Mouse (Mus musculus) C2C12 (cell line): ENCODE measurements at regions not wholly inside any gene's neighbourhood (a gene's known extent, or its start where the extent isn't known, plus 50 kb on each side); places are given as distances from the start of the nearest gene placed in this dataset.
"Not testable (repeated sequence)": the region's sequence is repeated elsewhere in the genome, so short reads cannot be mapped to it uniquely, and the experiment has no call there.

Source experiments
- H3K27me3 ChIP-seq: one replicate; pipeline ENCODE4 v1.6.1; 2011; ENCODE audit not compliant: control insufficient read depth, insufficient read depth, insufficient read length
- H3K36me3 ChIP-seq: one replicate; pipeline ENCODE4 v1.6.1; 2011; ENCODE audit not compliant: control insufficient read depth, insufficient read depth
- H3K4me3 ChIP-seq: one replicate; pipeline ENCODE4 v1.5.1; 2011; ENCODE audit warnings: mild to moderate bottlenecking, control low read depth; ENCODE audit not compliant: poor library complexity, insufficient read depth, severe bottlenecking
- H3K79me2 ChIP-seq: one replicate; pipeline ENCODE4 v1.6.1; 2011; ENCODE audit not compliant: control insufficient read depth, insufficient read depth
- H3K79me3 ChIP-seq: one replicate; pipeline ENCODE4 v1.6.1; 2011; ENCODE audit warnings: low read depth, control low read depth
- H3ac ChIP-seq: one replicate; pipeline ENCODE3; 2011; ENCODE audit warnings: low read depth; ENCODE audit not compliant: control insufficient read depth, insufficient read length
- CEBPB ChIP-seq: IDR thresholded peaks from one replicate; pipeline ENCODE4 v1.6.1; 2011; ENCODE audit warnings: low read depth, mild to moderate bottlenecking, control low read depth, moderate library complexity
- CTCF ChIP-seq: IDR thresholded peaks from one replicate; pipeline ENCODE4 v1.5.1; 2011; ENCODE audit not compliant: control insufficient read depth, insufficient read depth, insufficient read length
- FOSL1 ChIP-seq: IDR thresholded peaks from one replicate; pipeline ENCODE4 v1.8.0; 2011; ENCODE audit warnings: mild to moderate bottlenecking, low read length; ENCODE audit not compliant: poor library complexity, insufficient read depth, severe bottlenecking
- MAX ChIP-seq: IDR thresholded peaks from one replicate; pipeline ENCODE4 v1.6.1; 2011; ENCODE audit warnings: mild to moderate bottlenecking, control low read depth
- MYOD1 ChIP-seq: IDR thresholded peaks from one replicate; pipeline ENCODE4 v1.6.1; 2011; ENCODE audit warnings: low read depth; ENCODE audit not compliant: control insufficient read depth, insufficient read length
- MYOG ChIP-seq: IDR thresholded peaks from one replicate; pipeline ENCODE4 v1.6.1; 2011; ENCODE audit not compliant: control insufficient read depth, insufficient read length; ENCODE audit errors: extremely low read depth
- USF1 ChIP-seq: IDR thresholded peaks from one replicate; pipeline ENCODE4 v1.6.1; 2011; ENCODE audit warnings: low read depth, mild to moderate bottlenecking, control low read depth, moderate library complexity

DNA sequence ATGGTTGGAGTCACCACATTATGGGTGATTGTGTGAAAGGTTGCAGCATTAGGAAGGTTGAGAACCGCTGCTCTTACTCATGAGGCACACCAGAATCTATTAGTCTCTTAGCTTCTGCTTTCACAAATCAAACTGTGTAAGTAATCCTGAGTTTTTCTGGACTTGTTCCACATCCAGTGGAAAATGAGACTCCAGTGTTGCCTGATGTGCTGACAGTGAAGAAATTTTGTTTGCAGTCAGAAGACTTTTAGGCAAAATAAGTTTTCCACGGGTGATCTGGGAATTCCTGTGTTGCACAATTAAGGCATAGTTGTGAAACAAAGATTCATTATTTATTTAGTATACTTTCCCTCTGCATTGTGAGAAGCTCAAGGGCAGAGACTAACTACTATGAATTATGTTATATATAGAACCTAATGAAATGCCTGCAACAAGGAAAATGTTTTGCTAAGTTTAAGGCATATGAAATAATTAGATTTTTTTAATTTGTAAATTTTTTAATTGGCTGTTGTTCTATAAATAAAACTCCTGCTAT, 3490.3 kb downstream of the 9330182O14Rik start:
- TF ChIP-seq USF1 (no peak), MYOD1 (no peak), MYOG (no peak), CEBPB (no peak), FOSL1 (no peak), CTCF (no peak), MAX (no peak)
- Histone ChIP-seq H3K27me3 (no peaks in the 10 kb centered on the region), H3K36me3 (no peaks in the 10 kb centered on the region), H3ac (no peak overlapping the region), H3K79me2 (no peaks in the 10 kb centered on the region), H3K79me3 (no peaks in the 10 kb centered on the region), H3K4me3 (no peak overlapping the region)

DNA sequence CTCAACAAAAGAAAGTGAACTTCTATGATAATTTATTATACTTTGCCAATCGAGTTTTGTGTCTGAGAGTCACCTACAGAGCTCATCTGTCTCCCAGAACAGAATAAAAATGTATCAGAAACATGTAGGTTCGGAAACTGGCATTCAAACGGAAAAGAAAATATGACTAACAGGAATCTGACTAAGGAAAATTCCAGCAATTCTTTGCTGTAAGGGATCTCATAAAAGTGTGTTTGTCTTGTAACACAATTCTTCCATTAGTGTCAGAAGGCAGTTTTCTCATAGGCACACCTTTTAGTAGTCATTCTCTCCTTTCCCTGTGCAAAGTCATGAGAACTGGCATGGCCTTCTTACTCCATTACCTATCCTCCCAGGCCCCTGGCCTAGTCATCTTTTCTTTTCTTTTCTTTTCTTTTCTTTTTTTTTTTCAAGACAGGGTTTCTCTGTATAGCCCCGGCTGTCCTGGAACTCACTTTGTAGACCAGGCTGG, 3490.9 kb downstream of the 9330182O14Rik start:
- TF ChIP-seq FOSL1: no peak
- no peak for TF ChIP-seq CEBPB
- TF ChIP-seq MYOG: no peak
- Histone ChIP-seq H3K79me3 (no peaks in the 10 kb centered on the region), H3ac (no peak overlapping the region), H3K79me2 (no peaks in the 10 kb centered on the region), H3K27me3 (no peaks in the 10 kb centered on the region), H3K4me3 (no peak overlapping the region), H3K36me3 (no peaks in the 10 kb centered on the region)

DNA sequence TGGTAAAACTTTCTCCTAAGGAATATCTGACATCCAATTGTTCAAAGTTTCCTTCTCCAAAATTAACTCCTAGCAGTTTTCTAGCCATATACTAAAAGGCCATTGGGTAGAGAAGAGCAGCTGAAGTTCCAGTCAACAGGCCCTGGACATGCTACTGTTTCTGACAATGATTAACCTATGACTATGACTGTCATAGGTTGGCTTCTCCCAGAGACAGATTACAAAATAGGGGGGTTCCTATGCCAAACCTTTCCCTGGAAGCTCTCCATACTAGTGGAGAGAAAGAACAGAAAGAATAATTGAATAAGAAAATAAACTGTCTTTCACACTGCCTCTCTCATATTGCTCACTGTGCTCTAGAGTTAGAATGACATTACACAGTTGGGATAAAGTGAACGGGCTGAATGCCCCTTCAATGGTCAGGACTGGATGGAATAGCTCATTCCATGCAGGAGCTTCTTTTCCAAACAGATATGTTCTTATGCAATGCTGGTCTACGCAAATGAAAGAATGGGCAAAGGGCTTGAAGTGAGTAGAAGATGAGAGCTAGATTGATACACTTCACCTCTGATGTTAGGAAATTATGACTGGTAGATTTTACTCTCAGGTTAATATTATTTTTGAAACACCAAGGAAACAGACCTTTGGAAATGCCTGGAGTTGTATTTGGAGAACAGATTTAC, 3516.8 kb downstream of the 9330182O14Rik start:
- H3ac ChIP-seq: no peak overlapping the region
- no peaks in the 10 kb centered on the region for H3K36me3 ChIP-seq
- no peaks in the 10 kb centered on the region for H3K27me3 ChIP-seq
- H3K79me3 ChIP-seq: no peaks in the 10 kb centered on the region
- no peak for TF ChIP-seq CEBPB
- no peak for TF ChIP-seq MAX
- TF ChIP-seq MYOD1: no peak
- no peak for TF ChIP-seq USF1
- no peak for TF ChIP-seq CTCF
- no peak for TF ChIP-seq MYOG
- no peak for TF ChIP-seq FOSL1
- no peaks in the 10 kb centered on the region for H3K79me2 ChIP-seq
- H3K4me3 ChIP-seq: no peak overlapping the region

DNA sequence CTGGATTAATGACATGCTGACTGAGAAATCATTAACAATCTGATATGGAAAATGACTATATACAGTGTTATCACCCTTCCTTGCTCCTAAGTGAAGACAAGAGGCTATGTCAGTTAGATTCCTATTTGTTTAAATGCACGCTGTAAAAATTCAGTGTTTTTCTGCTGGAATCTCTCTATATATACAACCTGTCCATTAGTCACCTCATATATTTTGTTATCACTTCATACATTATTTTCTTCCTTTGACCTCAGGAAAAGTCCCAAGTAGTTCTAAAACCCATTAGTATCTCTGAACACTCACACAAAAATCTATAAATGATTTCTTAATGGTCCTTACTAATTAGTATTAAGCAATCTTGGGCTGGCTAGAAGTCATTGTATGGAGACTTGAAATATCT, 3529.5 kb downstream of the 9330182O14Rik start:
- TF ChIP-seq CTCF: no peak
- TF ChIP-seq MYOG: no peak
- no peak for TF ChIP-seq FOSL1
- no peak for TF ChIP-seq CEBPB
- no peak for TF ChIP-seq USF1
- TF ChIP-seq MAX: no peak
- TF ChIP-seq MYOD1: no peak
- Histone ChIP-seq H3K4me3 (no peak overlapping the region), H3K36me3 (no peaks in the 10 kb centered on the region), H3K27me3 (no peaks in the 10 kb centered on the region), H3ac (no peak overlapping the region), H3K79me3 (no peaks in the 10 kb centered on the region), H3K79me2 (no peaks in the 10 kb centered on the region)

DNA sequence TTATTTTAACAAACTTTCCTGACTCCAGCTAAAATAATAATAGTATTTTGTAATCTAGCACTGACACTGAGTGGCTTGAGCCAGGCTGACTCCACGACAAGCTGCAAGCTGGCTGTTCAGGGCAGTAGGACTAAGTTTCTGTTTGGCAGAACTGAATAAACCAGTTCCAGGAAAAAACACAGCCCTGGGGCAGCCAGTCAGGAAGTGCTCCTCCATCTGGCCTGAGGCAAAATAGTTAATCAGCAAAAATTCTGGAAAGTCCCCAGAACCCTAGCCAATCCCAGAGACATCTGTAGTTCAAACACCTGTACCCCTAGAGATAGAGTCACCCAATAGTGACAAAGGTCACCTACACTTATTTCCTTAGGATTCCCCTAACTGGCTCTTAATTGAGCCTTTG, 3544.7 kb downstream of the 9330182O14Rik start:
- Histone ChIP-seq H3K79me2 (no peaks in the 10 kb centered on the region), H3K27me3 (no peaks in the 10 kb centered on the region), H3ac (no peak overlapping the region), H3K79me3 (no peaks in the 10 kb centered on the region), H3K36me3 (no peaks in the 10 kb centered on the region), H3K4me3 (no peak overlapping the region)
- no peak for TF ChIP-seq FOSL1
- TF ChIP-seq MYOG: no peak
- TF ChIP-seq USF1: no peak
- TF ChIP-seq CEBPB: no peak
- no peak for TF ChIP-seq CTCF

DNA sequence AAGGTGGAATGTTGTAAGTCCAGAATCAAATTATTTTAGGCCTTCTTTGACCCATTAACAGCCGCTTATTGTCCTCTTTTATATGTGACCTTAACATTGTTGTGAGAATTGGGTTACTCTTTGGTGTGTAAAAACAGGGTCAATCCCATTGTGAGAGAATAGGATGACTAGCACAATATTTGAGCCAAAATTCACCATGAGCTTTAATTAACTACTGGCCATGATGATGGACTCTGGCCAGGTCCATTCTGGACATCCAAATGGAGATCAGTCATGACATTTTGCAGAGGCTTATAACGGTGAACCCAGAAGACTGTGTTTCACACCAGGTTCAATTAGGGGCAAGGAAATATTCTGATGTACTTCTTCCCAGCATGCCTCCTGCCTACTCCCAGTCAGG, 3548.0 kb downstream of the 9330182O14Rik start:
- no peak for TF ChIP-seq FOSL1
- no peak for TF ChIP-seq MYOD1
- TF ChIP-seq MYOG: no peak
- no peak for TF ChIP-seq MAX
- no peak for TF ChIP-seq CEBPB
- TF ChIP-seq USF1: no peak
- no peak for TF ChIP-seq CTCF
- Histone ChIP-seq H3K27me3 (no peaks in the 10 kb centered on the region), H3K36me3 (no peaks in the 10 kb centered on the region), H3K4me3 (no peak overlapping the region), H3K79me3 (no peaks in the 10 kb centered on the region), H3ac (no peak overlapping the region), H3K79me2 (no peaks in the 10 kb centered on the region)

DNA sequence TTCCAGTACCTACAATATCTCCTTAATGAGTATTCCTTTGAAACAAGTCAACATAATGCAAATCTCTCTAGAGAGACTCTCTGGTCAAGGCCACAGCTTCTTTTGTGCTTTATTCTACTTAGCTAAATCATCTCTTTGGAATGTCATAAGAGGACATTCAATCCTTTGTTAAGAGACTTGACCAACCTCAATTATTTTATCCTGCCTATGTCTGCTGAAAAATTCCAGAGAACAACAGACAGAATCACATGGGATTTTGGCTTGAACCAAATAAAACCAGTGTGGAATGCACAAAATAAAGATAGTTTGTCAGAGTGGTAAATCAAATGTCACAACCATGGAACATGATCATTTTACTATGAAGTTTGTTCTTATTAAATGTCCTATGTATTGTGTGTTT, 3557.8 kb downstream of the 9330182O14Rik start:
- not testable (repeated sequence) for H3K79me3 ChIP-seq, H3ac ChIP-seq, H3K27me3 ChIP-seq, H3K79me2 ChIP-seq, H3K4me3 ChIP-seq, H3K36me3 ChIP-seq
